Mouse (Mus musculus) kidney, adult 2 months (tissue): ENCODE measurements around the gene Aldh1a7.
"Not testable (repeated sequence)": the region's sequence is repeated elsewhere in the genome, so short reads cannot be mapped to it uniquely, and the experiment has no call there.

Experiments used
- CTCF ChIP-seq: fragments of 200-500 bp; conservative IDR thresholded peaks from 2 replicates; pipeline ENCODE4 v1.5.1; 2011; ENCODE audit warnings: low read depth, mild to moderate bottlenecking, control low read depth, low read length, moderate library complexity, mixed read lengths; ENCODE audit not compliant: insufficient read depth, insufficient read length
- POLR2A ChIP-seq: fragments of 200-500 bp; IDR thresholded peaks from one replicate; pipeline ENCODE4 v1.6.1; 2011; ENCODE audit warnings: low read depth, low read length, control low read depth

DNA sequence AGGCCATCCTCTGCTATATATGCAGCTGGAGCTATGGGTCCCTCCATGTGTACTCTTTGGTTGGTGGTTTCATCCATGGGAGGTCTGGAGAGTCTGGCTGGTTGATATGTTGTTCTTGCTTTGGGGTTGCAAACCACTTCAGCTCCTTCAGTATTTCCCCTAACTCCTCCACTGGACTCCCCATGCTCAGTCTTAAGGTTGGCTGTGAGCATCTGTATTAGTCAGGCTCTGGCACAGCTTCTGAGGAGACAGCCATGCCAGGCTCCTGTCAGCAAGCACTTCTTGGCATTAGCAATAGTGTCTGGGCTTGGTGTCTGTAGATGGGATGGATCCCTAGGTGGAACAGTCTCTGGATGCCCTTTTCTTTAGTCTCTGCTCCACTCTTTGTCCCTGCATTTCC, 79.9 kb downstream of the Aldh1a7 start:
- TF ChIP-seq CTCF, POLR2A: not testable (repeated sequence)
